Comparison of ENCODE assay signal across 8 mouse cellular contexts in genomic region chr8:70872643-70873363, GRCm38 (mm10). TPM values are rescaled to one million over a fixed set of nuclear protein-coding genes. Genes with fewer than 3 reads are reported as not detected.
DNase-seq lines count a peak whose midpoint lies in the region; ATAC-seq and TF ChIP-seq lines count a peak whose summit lies in the region.

No protein-coding gene starts in this region.

- H3ac ChIP-seq in myocyte (ENCODE audit: control insufficient read depth, insufficient read length) = peak overlapping the region; percentile 46

- 8% methylated on average over 31 of the region's 31 CpGs for WGBS in hindbrain, embryonic 16.5 days

- H3K4me3 ChIP-seq in layer of hippocampus, adult 2 months = peak overlapping the region; percentile 71
- H3K4me3 ChIP-seq in hindbrain, embryonic 16.5 days (ENCODE audit: low read length) = peak overlapping the region; percentile 90
- H3K4me3 ChIP-seq in myocyte = peak overlapping the region; percentile 85

- TF ChIP-seq CTCF in layer of hippocampus, adult 2 months (conservative IDR thresholded peaks at IDR 0.05) = no peak

- H3K4me1 ChIP-seq in hindbrain, embryonic 16.5 days (ENCODE audit: control insufficient read depth, insufficient read depth, low read depth, low read length) = peaks cover 22% of the 10 kb centered on the region

- no peak for TF ChIP-seq POLR2A in myocyte (IDR thresholded peaks at IDR 0.05; ENCODE audit: insufficient read length, low read depth)

- no peak for DNase-seq in layer of hippocampus, adult 2 months (ENCODE audit: low spot score in 2 of 2)
- no peak for DNase-seq in layer of hippocampus, postnatal 10 days (ENCODE audit: low spot score in 2 of 2)
- DNase-seq in brain, adult 2 months (ENCODE audit: low read depth, low spot score) = peak; percentile 48
- no peak for DNase-seq in adrenal gland, postnatal 10 days
- DNase-seq in cerebellum, postnatal 4 days (ENCODE audit: low spot score in 2 of 2) = no peak
- no peak for DNase-seq in right cerebral cortex, postnatal 25 days

- H3K27ac ChIP-seq in layer of hippocampus, adult 2 months = peak overlapping the region; percentile 96
- H3K27ac ChIP-seq in hindbrain, embryonic 16.5 days (ENCODE audit: low read depth, low read length) = peak overlapping the region; percentile 90

- peak overlapping the region; percentile 95 for H3K4me2 ChIP-seq in hindbrain, embryonic 16.5 days (ENCODE audit: low read length)
- H3K4me2 ChIP-seq in myocyte (ENCODE audit: low read depth) = peak overlapping the region; percentile 76

- peak overlapping the region; percentile 86 for H3K9ac ChIP-seq in hindbrain, embryonic 16.5 days (ENCODE audit: low read depth, low read length)

- no peaks in the 10 kb centered on the region for H3K36me3 ChIP-seq in hindbrain, embryonic 16.5 days (ENCODE audit: control insufficient read depth, insufficient read depth, low read length)
- no peaks in the 10 kb centered on the region for H3K36me3 ChIP-seq in myocyte (ENCODE audit: control insufficient read depth, insufficient read depth)

- H3K79me2 ChIP-seq in myocyte (ENCODE audit: control insufficient read depth, insufficient read depth) = peaks cover 6% of the 10 kb centered on the region

- H3K27me3 ChIP-seq in hindbrain, embryonic 16.5 days (replicated peaks; ENCODE audit: control insufficient read depth, insufficient read depth, low read length) = no peaks in the 10 kb centered on the region
- H3K27me3 ChIP-seq in myocyte (ENCODE audit: control insufficient read depth, insufficient read depth, insufficient read length) = no peaks in the 10 kb centered on the region

- no peak for ATAC-seq in hindbrain, embryonic 16.5 days

- H3K9me3 ChIP-seq in hindbrain, embryonic 16.5 days (ENCODE audit: control insufficient read depth, low read length) = no peaks in the 10 kb centered on the region

TF ChIP-seq in myocyte, 11 proteins besides CTCF, POLR2A, EP300 and RAD21:
- TF ChIP-seq TCF3 (IDR thresholded peaks at IDR 0.05; ENCODE audit: insufficient read length, low read depth) (no peak), USF1 (IDR thresholded peaks at IDR 0.05; ENCODE audit: low read depth) (no peak), MYOD1 (IDR thresholded peaks at IDR 0.05; ENCODE audit: control insufficient read depth in 1 of 3, insufficient read length in 2 of 3, low read depth in 2 of 3) (no peak), MYOG (IDR thresholded peaks at IDR 0.05; ENCODE audit: control insufficient read depth in 1 of 3, insufficient read depth in 1 of 3, insufficient read length in 2 of 3, low read depth in 2 of 3) (no peak)
TF ChIP-seq in myocyte: peak in this region for 0.

RNA-seq across cellular contexts. Expression of gene Ccdc124, which starts 0.9 kb away (rescaled TPM):
- 10 to 100 TPM; 82.2 to 88.9 TPM for total RNA-seq in layer of hippocampus, adult 2 months (2021)
- total RNA-seq in layer of hippocampus, postnatal 10 days (2021) = 100 to 1,000 TPM in 1 of 2 experiments, 10 to 100 TPM in 1; 97.6 to 108 TPM
- polyA plus RNA-seq in hindbrain, embryonic 16.5 days (2015; fragmentation: Nextera tagmentation; extraction: Ambion mirVana) = 168 and 190 TPM in 2 replicates
- polyA plus RNA-seq in myocyte (2012; fragmentation: generic; extraction: Trizol) = 141 TPM
- total RNA-seq in adrenal gland, postnatal 10 days (2021) = 10 to 100 TPM; 42.0 to 42.6 TPM

RNA-seq across cellular contexts. Expression of gene Kcnn1, which starts 9.7 kb away (rescaled TPM):
- total RNA-seq in layer of hippocampus, adult 2 months (2021) = 10 to 100 TPM; 17.4 to 18.3 TPM
- 10 to 100 TPM; 25.3 to 28.3 TPM for total RNA-seq in layer of hippocampus, postnatal 10 days (2021)
- polyA plus RNA-seq in hindbrain, embryonic 16.5 days (2015; fragmentation: Nextera tagmentation; extraction: Ambion mirVana) = 16.3 and 18.5 TPM in 2 replicates
- 11.9 TPM for polyA plus RNA-seq in myocyte (2012; fragmentation: generic; extraction: Trizol)
- total RNA-seq in adrenal gland, postnatal 10 days (2021) = 1 to 10 TPM; 3.0 to 3.1 TPM

RNA-seq across cellular contexts. Expression of gene Slc5a5, which starts 19.8 kb away (rescaled TPM):
- 1 to 10 TPM; 5.9 to 8.0 TPM for total RNA-seq in layer of hippocampus, adult 2 months (2021)
- total RNA-seq in layer of hippocampus, postnatal 10 days (2021) = 1 to 10 TPM; 5.2 to 6.9 TPM
- polyA plus RNA-seq in hindbrain, embryonic 16.5 days (2015; fragmentation: Nextera tagmentation; extraction: Ambion mirVana) = 2.4 and 3.1 TPM in 2 replicates
- 3.0 TPM for polyA plus RNA-seq in myocyte (2012; fragmentation: generic; extraction: Trizol)
- total RNA-seq in adrenal gland, postnatal 10 days (2021) = under 1 TPM; 0.27 to 0.42 TPM

RNA-seq across cellular contexts. Expression of gene Rpl18a, which starts 24.4 kb away (rescaled TPM):
- 100 to 1,000 TPM; 698 to 704 TPM for total RNA-seq in layer of hippocampus, adult 2 months (2021)
- 100 to 1,000 TPM; 832 to 857 TPM for total RNA-seq in layer of hippocampus, postnatal 10 days (2021)
- 1,821 and 2,018 TPM in 2 replicates for polyA plus RNA-seq in hindbrain, embryonic 16.5 days (2015; fragmentation: Nextera tagmentation; extraction: Ambion mirVana)
- 5,695 TPM for polyA plus RNA-seq in myocyte (2012; fragmentation: generic; extraction: Trizol)
- 1,000 to 10,000 TPM; 1,717 to 1,755 TPM for total RNA-seq in adrenal gland, postnatal 10 days (2021)

RNA-seq across cellular contexts. Expression of gene Map1s, which starts 32.9 kb away (rescaled TPM):
- 10 to 100 TPM; 97.0 to 98.1 TPM for total RNA-seq in layer of hippocampus, adult 2 months (2021)
- 100 to 1,000 TPM in 1 of 2 experiments, 10 to 100 TPM in 1; 75.1 to 101 TPM for total RNA-seq in layer of hippocampus, postnatal 10 days (2021)
- polyA plus RNA-seq in hindbrain, embryonic 16.5 days (2015; fragmentation: Nextera tagmentation; extraction: Ambion mirVana) = 57.8 and 71.4 TPM in 2 replicates
- polyA plus RNA-seq in myocyte (2012; fragmentation: generic; extraction: Trizol) = 62.0 TPM
- total RNA-seq in adrenal gland, postnatal 10 days (2021) = 10 to 100 TPM; 26.7 to 30.2 TPM

Comparison
In these comparisons a context has a peak if more than half of its experiments do, and no peak if none do; other contexts are left out.
1. RNA of gene Kcnn1, which starts 9.7 kb away (total RNA-seq): 25.3 to 28.3 TPM in layer of hippocampus, postnatal 10 days and 17.4 to 18.3 TPM in layer of hippocampus, adult 2 months; 3.0 to 3.1 TPM in adrenal gland, postnatal 10 days; every median in the first group is over 4 times any median in the second.
2. RNA of gene Slc5a5, which starts 19.8 kb away (total RNA-seq): 5.9 to 8.0 TPM in layer of hippocampus, adult 2 months and 5.2 to 6.9 TPM in layer of hippocampus, postnatal 10 days; 0.27 to 0.42 TPM in adrenal gland, postnatal 10 days; every median in the first group is over 4 times any median in the second.
3. Peak in every context shown above with its lines, with median percentiles within 50 percentile points of each other: H3K4me3 ChIP-seq.